Mouse (Mus musculus) retina, embryonic 14.5 days (tissue): ENCODE data around the gene Ehhadh.
A peak's percentile ranks its signal among the peaks of the same experiment; 100 is the strongest.

Source experiments
- DNase-seq: peaks from one replicate; pipeline ENCODE4 v3.0.0-alpha.2; 2015; ENCODE audit warnings: low spot score

The Ehhadh gene

GRCm38 (mm10) chr16:21735638-21736037 is 52.0 kb downstream of the Ehhadh start:
- no peak for DNase-seq

- peak; percentile 90 for DNase-seq
Measured at GRCm38 (mm10) chr16:21727897-21728364, 59.7 kb downstream of the Ehhadh start.

- DNase-seq = no peak
Measured at GRCm38 (mm10) chr16:21727421-21727820, 60.2 kb downstream of the Ehhadh start.

- no peak for DNase-seq
Measured at GRCm38 (mm10) chr16:21724261-21724660, 63.3 kb downstream of the Ehhadh start.

GRCm38 (mm10) chr16:21719770-21720169 is 67.8 kb downstream of the Ehhadh start:
- DNase-seq = no peak

GRCm38 (mm10) chr16:21714516-21714915 is 73.1 kb downstream of the Ehhadh start:
- no peak for DNase-seq
